Mouse (Mus musculus) CH12.LX (cell line): Measurements from ENCODE around the gene Stard10. TPM values are rescaled to one million over a fixed set of nuclear protein-coding genes. Genes with fewer than 3 reads are reported as not detected.

ENCODE experiments used
- DNase-seq: peaks from one replicate; pipeline ENCODE4 v3.0.0-alpha.2; 2013; ENCODE audit errors: extremely low read depth
- H3K27ac ChIP-seq: 2 replicates; pipeline ENCODE4 v1.5.1; 2012; ENCODE audit warnings: low read depth, mild to moderate bottlenecking, control low read depth, moderate library complexity; ENCODE audit not compliant: insufficient read depth
- H3K27me3 ChIP-seq: replicated peaks from 2 replicates; pipeline ENCODE3; 2012; ENCODE audit warnings: inconsistent platforms
- H3K36me3 ChIP-seq, 2 experiments: replicated peaks in 1 of 2; 2 replicates each; pipeline versions ENCODE3 to v1.6.1; 2012; ENCODE audit warnings: inconsistent platforms in 1 of 2, low read length in 1 of 2, mild to moderate bottlenecking in 1 of 2, mixed read lengths in 1 of 2, moderate library complexity in 1 of 2; ENCODE audit not compliant: control insufficient read depth in 1 of 2, insufficient read depth in 1 of 2
- H3K4me1 ChIP-seq, 2 experiments: 2 replicates each; pipeline ENCODE4 v1.6.1; 2012; ENCODE audit warnings: inconsistent platforms in 1 of 2, moderate library complexity in 1 of 2; ENCODE audit not compliant: insufficient read depth in 2 of 2, control insufficient read depth in 1 of 2
- H3K4me2 ChIP-seq: 2 replicates; pipeline ENCODE4 v1.6.1; 2012; ENCODE audit warnings: low read depth, mild to moderate bottlenecking, control low read depth; ENCODE audit not compliant: poor library complexity, insufficient read depth, severe bottlenecking
- H3K4me3 ChIP-seq, 3 experiments: fragments of 150-350 bp in 1 of 3; sonication (generic) in 1 of 3; replicated peaks in 1 of 3; 2 replicates each; pipeline versions ENCODE3 to v1.5.1; 2011 to 2012; ENCODE audit warnings: low read depth in 2 of 3, low read length in 2 of 3, mild to moderate bottlenecking in 2 of 3, moderate library complexity in 2 of 3, control low read depth in 1 of 3, improper control_type of control experiment in 1 of 3, inconsistent platforms in 1 of 3, mixed read lengths in 1 of 3; ENCODE audit not compliant: poor library complexity in 1 of 3
- H3K79me2 ChIP-seq: replicated peaks from 2 replicates; pipeline ENCODE4 v1.6.1; 2012; ENCODE audit warnings: mild to moderate bottlenecking, moderate library complexity; ENCODE audit not compliant: control insufficient read depth, poor library complexity, insufficient read depth, severe bottlenecking; ENCODE audit errors: extremely low read depth
- H3K9ac ChIP-seq: 2 replicates; pipeline ENCODE4 v1.6.1; 2012; ENCODE audit warnings: low read depth, mild to moderate bottlenecking, control low read depth, moderate library complexity; ENCODE audit not compliant: insufficient read depth
- H3K9me3 ChIP-seq: replicated peaks from 2 replicates; pipeline ENCODE3; 2012; ENCODE audit warnings: low read length, inconsistent platforms, mixed read lengths
- BHLHE40 ChIP-seq: IDR thresholded peaks from 2 replicates; pipeline ENCODE4 v1.6.1; 2011; ENCODE audit warnings: mild to moderate bottlenecking, low read depth, low read length, improper control_type of control experiment
- CHD1 ChIP-seq: IDR thresholded peaks from 2 replicates; pipeline ENCODE4 v1.6.1; 2012; ENCODE audit warnings: low read depth, low read length, improper control_type of control experiment, inconsistent platforms
- CHD2 ChIP-seq: IDR thresholded peaks from 2 replicates; pipeline ENCODE4 v1.6.1; 2011; ENCODE audit warnings: low read length, improper control_type of control experiment
- ELF1 ChIP-seq: IDR thresholded peaks from 2 replicates; pipeline ENCODE4 v1.6.1; 2014; ENCODE audit warnings: low read depth, mild to moderate bottlenecking, inconsistent platforms, low read length, improper control_type of control experiment
- ETS1 ChIP-seq: conservative IDR thresholded peaks from 2 replicates; pipeline ENCODE4 v1.6.1; 2012; ENCODE audit warnings: low read depth, mild to moderate bottlenecking, inconsistent platforms, low read length, improper control_type of control experiment, moderate library complexity
- HCFC1 ChIP-seq: IDR thresholded peaks from 2 replicates; pipeline ENCODE4 v1.6.1; 2012; ENCODE audit warnings: low read depth, mild to moderate bottlenecking, inconsistent platforms, low read length, improper control_type of control experiment
- IRF4 ChIP-seq: IDR thresholded peaks from 2 replicates; pipeline ENCODE4 v1.6.1; 2014; ENCODE audit warnings: low read depth, mild to moderate bottlenecking, inconsistent platforms, low read length, improper control_type of control experiment
- JUN ChIP-seq: IDR thresholded peaks from 2 replicates; pipeline ENCODE4 v1.6.1; 2011; ENCODE audit warnings: low read depth, mild to moderate bottlenecking, low read length, improper control_type of control experiment, moderate library complexity; ENCODE audit not compliant: insufficient read depth
- JUND ChIP-seq: conservative IDR thresholded peaks from 2 replicates; pipeline ENCODE4 v1.6.1; 2011; ENCODE audit warnings: low read depth, low read length, improper control_type of control experiment
- KAT2A ChIP-seq: IDR thresholded peaks from 2 replicates; pipeline ENCODE4 v1.6.1; 2012; ENCODE audit warnings: low read length, improper control_type of control experiment, inconsistent platforms; ENCODE audit not compliant: insufficient replicate concordance
- MAX ChIP-seq: IDR thresholded peaks from 2 replicates; pipeline ENCODE4 v1.6.1; 2011; ENCODE audit warnings: low read length, improper control_type of control experiment
- MAZ ChIP-seq: IDR thresholded peaks from 2 replicates; pipeline ENCODE4 v1.6.1; 2012; ENCODE audit warnings: low read depth, mild to moderate bottlenecking, inconsistent platforms, low read length, improper control_type of control experiment, moderate library complexity
- MXI1 ChIP-seq: IDR thresholded peaks from 2 replicates; pipeline ENCODE4 v1.6.1; 2011; ENCODE audit warnings: mild to moderate bottlenecking, low read depth, low read length, improper control_type of control experiment
- MYC ChIP-seq: IDR thresholded peaks from 2 replicates; pipeline ENCODE4 v1.6.1; 2011; ENCODE audit warnings: low read depth, mild to moderate bottlenecking, improper control_type of control experiment, low read length
- NELFE ChIP-seq: IDR thresholded peaks from 2 replicates; pipeline ENCODE4 v1.6.1; 2011; ENCODE audit warnings: low read depth, low read length, improper control_type of control experiment
- NRF1 ChIP-seq: IDR thresholded peaks from 2 replicates; pipeline ENCODE4 v1.6.1; 2014; ENCODE audit warnings: low read depth, mild to moderate bottlenecking, inconsistent platforms, low read length, improper control_type of control experiment, moderate library complexity
- PAX5 ChIP-seq: IDR thresholded peaks from 2 replicates; pipeline ENCODE4 v1.6.1; 2012; ENCODE audit warnings: low read length, inconsistent platforms, mixed read lengths
- POLR2A ChIP-seq: IDR thresholded peaks from 2 replicates; pipeline ENCODE4 v1.6.1; 2011; ENCODE audit warnings: low read depth, mild to moderate bottlenecking, improper control_type of control experiment, low read length
- POLR2AphosphoS2 ChIP-seq: IDR thresholded peaks from 2 replicates; pipeline ENCODE4 v1.6.1; 2011; ENCODE audit warnings: low read depth, low read length, improper control_type of control experiment
- RAD21 ChIP-seq: IDR thresholded peaks from 2 replicates; pipeline ENCODE4 v1.6.1; 2011; ENCODE audit warnings: low read depth, mild to moderate bottlenecking, low read length, improper control_type of control experiment, moderate library complexity
- RCOR1 ChIP-seq: conservative IDR thresholded peaks from 2 replicates; pipeline ENCODE4 v1.6.1; 2012; ENCODE audit warnings: low read depth, mild to moderate bottlenecking, inconsistent platforms, low read length, improper control_type of control experiment
- SIN3A ChIP-seq: IDR thresholded peaks from 2 replicates; pipeline ENCODE4 v1.6.1; 2012; ENCODE audit warnings: low read length, improper control_type of control experiment, inconsistent platforms
- SMC3 ChIP-seq: IDR thresholded peaks from 2 replicates; pipeline ENCODE4 v1.6.1; 2011; ENCODE audit warnings: low read depth, low read length, improper control_type of control experiment
- TBP ChIP-seq: conservative IDR thresholded peaks from 2 replicates; pipeline ENCODE4 v1.6.1; 2011; ENCODE audit warnings: low read depth, low read length, improper control_type of control experiment
- TCF12 ChIP-seq: IDR thresholded peaks from 2 replicates; pipeline ENCODE4 v1.6.1; 2014; ENCODE audit warnings: low read depth, mild to moderate bottlenecking, inconsistent platforms, low read length, improper control_type of control experiment
- UBTF ChIP-seq: IDR thresholded peaks from 2 replicates; pipeline ENCODE4 v1.6.1; 2012; ENCODE audit warnings: low read depth, mild to moderate bottlenecking, inconsistent platforms, low read length, improper control_type of control experiment, moderate library complexity
- USF2 ChIP-seq: conservative IDR thresholded peaks from 2 replicates; pipeline ENCODE4 v1.6.1; 2011; ENCODE audit warnings: low read depth, low read length, improper control_type of control experiment
- ZC3H11A ChIP-seq: IDR thresholded peaks from 2 replicates; pipeline ENCODE4 v1.6.1; 2012; ENCODE audit warnings: low read depth, mild to moderate bottlenecking, inconsistent platforms, low read length, improper control_type of control experiment
- ZMIZ1 ChIP-seq: IDR thresholded peaks from 2 replicates; pipeline ENCODE4 v1.6.1; 2012; ENCODE audit warnings: low read depth, mild to moderate bottlenecking, inconsistent platforms, low read length, improper control_type of control experiment
- dilution Hi-C: fragments of 300-500 bp; cut with MboI; formaldehyde crosslinking; loops from 2 replicates; pipeline ENCODE4 v1.14.3; 2020; ENCODE audit warnings: low sequenced_read_pairs; ENCODE audit not compliant: extremely low pct_unique_long_range_greater_than_20kb, extremely low pct_ligation_motif_present
- in situ Hi-C: fragments of 300-500 bp; cut with MboI; formaldehyde crosslinking; loops from 3 replicates; pipeline ENCODE4 v1.14.3; 2019; ENCODE audit warnings: low sequenced_read_pairs, low pct_ligation_motif_present, low pct_unique_long_range_greater_than_20kb, mixed read lengths
- polyA plus RNA-seq: library from polyadenylated mRNA; unstranded; fragments of >175 nt; gene quantifications from 2 replicates; pipeline ENCODE4 v1.2.1, GENCODE M21; 2012; ENCODE audit warnings: low read depth; ENCODE audit not compliant: insufficient read length
- total RNA-seq, 2 experiments: library from RNA; depleted of rRNA; stranded (reverse); fragments of 300-350 nt in 1 of 2; fragments of >200 nt in 1 of 2; gene quantifications; 2 replicates each; pipeline ENCODE4 v1.2.3; 2012 to 2014

The Stard10 gene
- total and polyA plus RNA-seq, 3 experiments, result 2.4 to 12.7 (median 6.7) TPM

GRCm38 (mm10) chr7:101301361-101301880 is 15.5 kb upstream of the Stard10 start:
- no peak for TF ChIP-seq HCFC1
- TF ChIP-seq ETS1, result 0 out of 2 replicates have a peak, but pooled peaks have one; percentile 46
- no peak for TF ChIP-seq JUND
- no peak for TF ChIP-seq PAX5
- no peak for TF ChIP-seq POLR2A
- peak; percentile 75; the same call in 1 of the 2 replicates for TF ChIP-seq MXI1
- 0 out of 2 replicates have a peak, but pooled peaks have one; percentile 9 for TF ChIP-seq IRF4
- no peak for TF ChIP-seq POLR2AphosphoS2
- no peak for TF ChIP-seq USF2
- TF ChIP-seq KAT2A, result no peak
- no peak for TF ChIP-seq BHLHE40
- no peak for TF ChIP-seq SMC3
- peak; percentile 8; the same call in 1 of the 2 replicates for TF ChIP-seq MAX
- dilution Hi-C loops, result no loop called here
- Histone ChIP-seq H3K36me3 (peaks cover 8 to 36% of the 10 kb centered on the region in 2 experiments), H3K9ac (peak overlapping the region; percentile 35), H3K79me2 (peaks cover 6% of the 10 kb centered on the region), H3K27ac (peak overlapping the region; percentile 91), H3K4me3 (peak overlapping the region; percentile 62 to 98 (median 74)), H3K4me2 (peak overlapping the region; percentile 92), H3K27me3 (no peaks in the 10 kb centered on the region), H3K9me3 (no peaks in the 10 kb centered on the region), H3K4me1 (peaks cover 5 to 56% of the 10 kb centered on the region in 2 experiments; a peak in 3 of 4 replicates)
- in situ Hi-C loops, result loop anchor here (10.0 kb wide), 1 partner anchor 237 kb away; no protein-coding TSS in a partner anchor
- DNase-seq, result peak; percentile 92

GRCm38 (mm10) chr7:101301881-101302456 is 14.9 kb upstream of the Stard10 start, which contains the start of gene Atg16l2:
Gene Atg16l2, minus strand, starts transcription at chr7:101302251.
- dilution Hi-C loops (no loop called here), in situ Hi-C loops (loop anchor here (10.0 kb wide), 1 partner anchor 237 kb away; no protein-coding TSS in a partner anchor)
- Histone ChIP-seq H3K79me2 (peaks cover 6% of the 10 kb centered on the region), H3K9ac (peak within 1 kb of the TSS; percentile 69), H3K27ac (peak within 1 kb of the TSS; percentile 91), H3K27me3 (no peaks in the 10 kb centered on the region), H3K4me3 (peak within 1 kb of the TSS; percentile 62 to 98 (median 74)), H3K9me3 (no peaks in the 10 kb centered on the region), H3K4me1 (peaks cover 5 to 56% of the 10 kb centered on the region in 2 experiments; a peak in 3 of 4 replicates), H3K36me3 (peaks cover 2 to 30% of the 10 kb centered on the region in 2 experiments), H3K4me2 (peak within 1 kb of the TSS; percentile 92)
- peak; percentile 98 for DNase-seq
- TF ChIP-seq JUND (no peak; the same call in 1 of the 2 replicates), BHLHE40 (peak; percentile 68), TCF12 (peak; percentile 94), POLR2AphosphoS2 (peak; percentile 55; the same call in 1 of the 2 replicates), TBP (peak; percentile 90), MAX (peak; percentile 78), ZMIZ1 (peak; percentile 94), KAT2A (0 out of 2 replicates have a peak, but pooled peaks have one; percentile 31), UBTF (no peak), RAD21 (no peak), CHD2 (peak; percentile 84), NRF1 (peak; percentile 64), MYC (peak; percentile 79; the same call in 1 of the 2 replicates), ZC3H11A (no peak), SMC3 (no peak), JUN (no peak), ELF1 (peak; percentile 90), MAZ (peak; percentile 77), POLR2A (peak; percentile 76), MXI1 (peak; percentile 61; the same call in 1 of the 2 replicates), SIN3A (peak; percentile 85), RCOR1 (0 out of 2 replicates have a peak, but pooled peaks have one; percentile 47), ETS1 (peak; percentile 47), CHD1 (peak; percentile 99), USF2 (no peak), NELFE (peak; percentile 71)
